Mouse (Mus musculus) lung, embryonic 15.5 days (tissue): Measurements from ENCODE around the gene Ampd2. TPM values are rescaled to one million over a fixed set of nuclear protein-coding genes. Genes with fewer than 3 reads are reported as not detected.

ENCODE experiments used
- ATAC-seq: fragments of 200-750 bp; cut with Nextera tagmentation; 2 replicates; pipeline ENCODE4 v1.8.0; 2017; ENCODE audit warnings: moderate number of reproducible peaks, borderline replicate concordance; ENCODE audit not compliant: low FRiP score, low TSS enrichment; ENCODE audit errors: extremely low read depth
- H3K27ac ChIP-seq: fragments of 300-500 bp; sonication (generic); 2 replicates; pipeline ENCODE4 v1.5.1; 2015; ENCODE audit warnings: moderate library complexity, mild to moderate bottlenecking, inconsistent platforms
- H3K27me3 ChIP-seq: fragments of 300-500 bp; sonication (generic); 2 replicates; pipeline ENCODE4 v1.6.1; 2015; ENCODE audit warnings: inconsistent platforms
- H3K36me3 ChIP-seq: fragments of 300-500 bp; sonication (generic); 2 replicates; pipeline ENCODE4 v1.6.1; 2015; ENCODE audit warnings: inconsistent platforms
- H3K4me1 ChIP-seq: fragments of 300-500 bp; sonication (generic); 2 replicates; pipeline ENCODE4 v1.6.1; 2015; ENCODE audit warnings: inconsistent platforms
- H3K4me2 ChIP-seq: fragments of 300-500 bp; sonication (generic); 2 replicates; pipeline ENCODE4 v1.6.1; 2015; ENCODE audit warnings: inconsistent platforms, mild to moderate bottlenecking, moderate library complexity
- H3K4me3 ChIP-seq: fragments of 300-500 bp; sonication (generic); 2 replicates; pipeline ENCODE4 v1.5.1; 2015; ENCODE audit warnings: mild to moderate bottlenecking, inconsistent platforms
- H3K9ac ChIP-seq: fragments of 300-500 bp; sonication (generic); 2 replicates; pipeline ENCODE4 v1.6.1; 2015; ENCODE audit warnings: inconsistent platforms
- H3K9me3 ChIP-seq: fragments of 300-500 bp; sonication (generic); 2 replicates; pipeline ENCODE4 v1.6.1; 2016; ENCODE audit warnings: inconsistent platforms
- WGBS: fragments of 180-500 bp; shearing (Covaris S2); methylation state at CpG from one replicate; pipeline ENCODE4 v1.1.7; 2015; 5-methylcytosine and 5-hydroxymethylcytosine counted together
- polyA plus RNA-seq: library from polyadenylated mRNA; unstranded; fragments of >200 nt; fragmentation: Nextera tagmentation; extraction: Ambion mirVana; gene quantifications from 2 replicates; pipeline ENCODE4 v1.2.1, GENCODE M21; 2015

Ampd2 gene
- polyA plus RNA-seq, 1 experiment from 2014 or later: 38.4 TPM

GRCm38 (mm10) chr3:108026049-108026448 is 60.4 kb downstream of the Ampd2 start:
- Histone ChIP-seq H3K27ac (no peak overlapping the region), H3K4me1 (no peaks in the 10 kb centered on the region), H3K36me3 (no peaks in the 10 kb centered on the region), H3K9ac (no peak overlapping the region), H3K27me3 (no peaks in the 10 kb centered on the region), H3K4me3 (no peak overlapping the region), H3K4me2 (no peak overlapping the region), H3K9me3 (no peaks in the 10 kb centered on the region)
- WGBS: 62% methylated on average over 5 of the region's 5 CpGs
- no peak for ATAC-seq

- H3K36me3 ChIP-seq: no peaks in the 10 kb centered on the region
- H3K4me3 ChIP-seq: no peak overlapping the region
- 55% methylated on average over 4 of the region's 4 CpGs for WGBS
- no peak for ATAC-seq
- no peak overlapping the region for H3K27ac ChIP-seq
- no peak overlapping the region for H3K9ac ChIP-seq
- no peaks in the 10 kb centered on the region for H3K9me3 ChIP-seq
- no peaks in the 10 kb centered on the region for H3K4me1 ChIP-seq
- no peaks in the 10 kb centered on the region for H3K27me3 ChIP-seq
- no peak overlapping the region for H3K4me2 ChIP-seq
These were observed 61.1 kb downstream of the Ampd2 start for GRCm38 (mm10) chr3:108025318-108025717.

Other genes with a start within 250 kb of the Ampd2 start
- gene Eps8l3, start 209.4 kb downstream of the Ampd2 start, polyA plus RNA-seq: not detected in 2 replicates
- 116 and 127 TPM in 2 replicates for gene Gstm5, start 190.8 kb downstream of the Ampd2 start, polyA plus RNA-seq
- 12.2 and 12.7 TPM in 2 replicates for gene Gstm7, start 154.8 kb downstream of the Ampd2 start, polyA plus RNA-seq
- gene Gstm6, start 142.9 kb downstream of the Ampd2 start, polyA plus RNA-seq: 3.2 and 4.9 TPM in 2 replicates
- gene Gstm3, start 117.4 kb downstream of the Ampd2 start, polyA plus RNA-seq: 0.13 and 0.22 TPM in 2 replicates
- gene Gstm2, start 100.2 kb downstream of the Ampd2 start, polyA plus RNA-seq: 138 and 145 TPM in 2 replicates
- 62.7 and 66.4 TPM in 2 replicates for gene Gstm1, start 68.7 kb downstream of the Ampd2 start, polyA plus RNA-seq
- gene Gstm4, start 41.8 kb downstream of the Ampd2 start, polyA plus RNA-seq: 16.7 TPM in 2 replicates
- gene Gnat2, start 6.1 kb upstream of the Ampd2 start, polyA plus RNA-seq: 0.48 and 0.96 TPM in 2 replicates
- 162 and 165 TPM in 2 replicates for gene Gnai3, start 59.5 kb upstream of the Ampd2 start, polyA plus RNA-seq
- 0.07 TPM in 1 of 2 replicates, not detected in the other for gene Gpr61, start 68.2 kb upstream of the Ampd2 start, polyA plus RNA-seq
- gene Amigo1, start 99.7 kb upstream of the Ampd2 start, polyA plus RNA-seq: 2.0 and 3.0 TPM in 2 replicates
- gene Cyb561d1, start 114.6 kb upstream of the Ampd2 start, polyA plus RNA-seq: 2.6 and 3.4 TPM in 2 replicates
- 14.5 TPM in 2 replicates for gene Atxn7l2, start 124.3 kb upstream of the Ampd2 start, polyA plus RNA-seq
- 0.42 and 0.54 TPM in 2 replicates for gene Sypl2, start 140.0 kb upstream of the Ampd2 start, polyA plus RNA-seq
- 289 and 312 TPM in 2 replicates for gene Psma5, start 170.3 kb upstream of the Ampd2 start, polyA plus RNA-seq
- 24.8 and 28.0 TPM in 2 replicates for gene Sort1, start 197.4 kb upstream of the Ampd2 start, polyA plus RNA-seq